Mouse (Mus musculus) liver, adult 2 months (tissue): Measurements from ENCODE around the gene Trio.

Source experiments
- CTCF ChIP-seq: fragments of 200-500 bp; IDR thresholded peaks from 2 replicates; pipeline ENCODE4 v1.5.1; 2011; ENCODE audit warnings: low read depth, low read length, control low read depth
- POLR2A ChIP-seq: fragments of 200-500 bp; IDR thresholded peaks from 2 replicates; pipeline ENCODE4 v1.6.1; 2011; ENCODE audit warnings: low read length, control low read depth; ENCODE audit not compliant: insufficient read depth; ENCODE audit errors: extremely low read depth

DNA sequence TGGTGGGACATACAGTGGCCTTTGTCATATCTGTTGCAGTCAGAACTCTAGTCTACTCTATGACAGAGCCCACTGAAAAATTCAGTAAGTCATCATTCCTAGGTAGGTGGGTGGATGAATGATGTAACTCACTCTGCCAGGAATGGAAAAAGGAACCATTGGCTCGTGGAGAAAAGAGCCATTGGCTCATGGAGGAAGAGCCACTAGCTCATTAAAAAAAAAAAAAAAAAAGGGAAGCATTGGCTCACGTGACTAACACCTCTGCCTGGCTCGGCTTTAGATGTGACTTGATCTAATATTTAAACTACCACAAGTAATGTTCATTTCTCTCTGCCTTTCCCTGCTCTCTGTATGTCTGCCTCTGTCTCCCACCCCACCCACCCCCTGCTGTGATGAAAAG, 317.1 kb downstream of the Trio start:
- TF ChIP-seq CTCF: no peak
- TF ChIP-seq POLR2A: no peak
